Mouse (Mus musculus): Measurements from ENCODE around the gene Sec61a2. TPM values are rescaled to one million over a fixed set of nuclear protein-coding genes. Genes with fewer than 3 reads are reported as not detected.

Sec61a2 gene
- polyA plus RNA-seq, 1 experiment from 2014 or later: 80.4 TPM

GRCm38 (mm10) chr2:5930291-5931054 is 35.2 kb upstream of the Sec61a2 start:
- H3K9ac ChIP-seq: no peak overlapping the region
- H3K36me3 ChIP-seq (ENCODE audit: poor library complexity, severe bottlenecking): peaks cover 12% of the 10 kb centered on the region
- H3K27me3 ChIP-seq: no peaks in the 10 kb centered on the region
- no peak for ATAC-seq
- H3K4me2 ChIP-seq: no peak overlapping the region
- no peaks in the 10 kb centered on the region for H3K4me1 ChIP-seq
- H3K4me3 ChIP-seq: no peak overlapping the region
- no peak overlapping the region for H3K27ac ChIP-seq
- WGBS: 93% methylated on average over 18 of the region's 18 CpGs
- no peaks in the 10 kb centered on the region for H3K9me3 ChIP-seq (replicated peaks)

- no peak for ATAC-seq
- Histone ChIP-seq H3K27me3 (no peaks in the 10 kb centered on the region), H3K9me3 (replicated peaks) (no peaks in the 10 kb centered on the region), H3K4me3 (no peak overlapping the region), H3K9ac (no peak overlapping the region), H3K27ac (no peak overlapping the region), H3K4me2 (no peak overlapping the region), H3K36me3 (ENCODE audit: poor library complexity, severe bottlenecking) (peaks cover 12% of the 10 kb centered on the region), H3K4me1 (no peaks in the 10 kb centered on the region)
- WGBS: 95% methylated on average over 5 of the region's 5 CpGs
Observed at GRCm38 (mm10) chr2:5929793-5930192, 34.6 kb upstream of the Sec61a2 start.

GRCm38 (mm10) chr2:5927481-5927880 is 32.2 kb upstream of the Sec61a2 start:
- H3K9me3 ChIP-seq (replicated peaks): no peaks in the 10 kb centered on the region
- ATAC-seq: no peak
- H3K36me3 ChIP-seq (ENCODE audit: poor library complexity, severe bottlenecking): peaks cover 12% of the 10 kb centered on the region
- no peaks in the 10 kb centered on the region for H3K4me1 ChIP-seq
- no peak overlapping the region for H3K27ac ChIP-seq
- H3K27me3 ChIP-seq: no peaks in the 10 kb centered on the region
- over 99% methylated on average over 5 of the region's 5 CpGs for WGBS
- no peak overlapping the region for H3K4me3 ChIP-seq
- H3K9ac ChIP-seq: no peak overlapping the region
- H3K4me2 ChIP-seq: no peak overlapping the region

- Histone ChIP-seq H3K27me3 (no peaks in the 10 kb centered on the region), H3K4me3 (no peak overlapping the region), H3K36me3 (ENCODE audit: poor library complexity, severe bottlenecking) (peaks cover 17% of the 10 kb centered on the region), H3K9ac (no peak overlapping the region), H3K4me2 (no peak overlapping the region), H3K4me1 (no peaks in the 10 kb centered on the region), H3K9me3 (replicated peaks) (no peaks in the 10 kb centered on the region), H3K27ac (no peak overlapping the region)
- WGBS: 88% methylated on average over 9 of the region's 9 CpGs
- no peak for ATAC-seq
Observed at GRCm38 (mm10) chr2:5923786-5924185, 28.6 kb upstream of the Sec61a2 start.

- ATAC-seq: no peak
- WGBS: 97% methylated on average over 6 of the region's 6 CpGs
- H3K4me2 ChIP-seq: no peak overlapping the region
- no peaks in the 10 kb centered on the region for H3K9me3 ChIP-seq (replicated peaks)
- H3K4me3 ChIP-seq: no peak overlapping the region
- no peaks in the 10 kb centered on the region for H3K4me1 ChIP-seq
- no peak overlapping the region for H3K27ac ChIP-seq
- peaks cover 17% of the 10 kb centered on the region for H3K36me3 ChIP-seq (ENCODE audit: poor library complexity, severe bottlenecking)
- H3K9ac ChIP-seq: no peak overlapping the region
- H3K27me3 ChIP-seq: no peaks in the 10 kb centered on the region
Observed at GRCm38 (mm10) chr2:5922823-5923222, 27.6 kb upstream of the Sec61a2 start.

- 72% methylated on average over 16 of the region's 16 CpGs for WGBS
- ATAC-seq: peak; percentile 51; the same call in 1 of the 2 replicates
Observed at GRCm38 (mm10) chr2:5911282-5911965, 16.2 kb upstream of the Sec61a2 start.

GRCm38 (mm10) chr2:5906625-5907024 is 11.4 kb upstream of the Sec61a2 start:
- no peaks in the 10 kb centered on the region for H3K9me3 ChIP-seq (replicated peaks)
- H3K4me3 ChIP-seq: no peak overlapping the region
- 41% methylated on average over 3 of the region's 3 CpGs for WGBS
- H3K36me3 ChIP-seq (ENCODE audit: poor library complexity, severe bottlenecking): peaks cover 7% of the 10 kb centered on the region; the same call in 1 of the 2 replicates
- H3K4me2 ChIP-seq: no peak overlapping the region
- no peak overlapping the region; the same call in 1 of the 2 replicates for H3K27ac ChIP-seq
- ATAC-seq: 0 out of 2 replicates have a peak, but pooled peaks have one; percentile 27
- no peaks in the 10 kb centered on the region for H3K27me3 ChIP-seq
- H3K4me1 ChIP-seq: 0 out of 2 replicates have a peak, but pooled peaks cover 3% of the 10 kb centered on the region
- H3K9ac ChIP-seq: no peak overlapping the region

More at GRCm38 (mm10) chr2:5911282-5911965, 16.2 kb upstream of the Sec61a2 start:
- Histone ChIP-seq H3K27me3 (no peaks in the 10 kb centered on the region), H3K36me3 (ENCODE audit: poor library complexity, severe bottlenecking) (no peaks in the 10 kb centered on the region), H3K9me3 (replicated peaks) (no peaks in the 10 kb centered on the region), H3K9ac (no peak overlapping the region), H3K4me1 (0 out of 2 replicates have a peak, but pooled peaks cover 2% of the 10 kb centered on the region), H3K4me2 (no peak overlapping the region), H3K4me3 (no peak overlapping the region), H3K27ac (no peak overlapping the region; the same call in 1 of the 2 replicates)

- H3K9me3 ChIP-seq (replicated peaks): no peaks in the 10 kb centered on the region
- H3K9ac ChIP-seq: no peak overlapping the region
- H3K4me1 ChIP-seq: 0 out of 2 replicates have a peak, but pooled peaks cover 3% of the 10 kb centered on the region
- H3K27ac ChIP-seq: peak overlapping the region; percentile 53; the same call in 1 of the 2 replicates
- H3K4me2 ChIP-seq: no peak overlapping the region
- 40% methylated on average over 5 of the region's 5 CpGs for WGBS
- no peak overlapping the region for H3K4me3 ChIP-seq
- no peaks in the 10 kb centered on the region for H3K27me3 ChIP-seq
- H3K36me3 ChIP-seq (ENCODE audit: poor library complexity, severe bottlenecking): peaks cover 7% of the 10 kb centered on the region; the same call in 1 of the 2 replicates
- peak; percentile 68 for ATAC-seq
Observed at GRCm38 (mm10) chr2:5906092-5906491, 10.9 kb upstream of the Sec61a2 start.

GRCm38 (mm10) chr2:5900145-5900544 is 4.9 kb upstream of the Sec61a2 start:
- H3K27me3 ChIP-seq: no peaks in the 10 kb centered on the region
- no peak overlapping the region for H3K4me2 ChIP-seq
- H3K36me3 ChIP-seq (ENCODE audit: poor library complexity, severe bottlenecking): peaks cover 7% of the 10 kb centered on the region; the same call in 1 of the 2 replicates
- no peaks in the 10 kb centered on the region for H3K9me3 ChIP-seq (replicated peaks)
- 45% methylated on average over 5 of the region's 5 CpGs for WGBS
- no peak overlapping the region for H3K9ac ChIP-seq
- no peak overlapping the region for H3K27ac ChIP-seq
- no peak for ATAC-seq
- no peaks in the 10 kb centered on the region for H3K4me1 ChIP-seq
- H3K4me3 ChIP-seq: no peak overlapping the region

- no peak for ATAC-seq
- WGBS: 50% methylated on average over 11 of the region's 11 CpGs
- peak overlapping the region; percentile 68 for H3K4me2 ChIP-seq
- H3K4me1 ChIP-seq: peaks cover 12% of the 10 kb centered on the region
- no peaks in the 10 kb centered on the region for H3K9me3 ChIP-seq (replicated peaks)
- no peaks in the 10 kb centered on the region for H3K27me3 ChIP-seq
- H3K36me3 ChIP-seq (ENCODE audit: poor library complexity, severe bottlenecking): peaks cover 20% of the 10 kb centered on the region
- 0 out of 2 replicates have a peak overlapping the region, but pooled peaks have one; percentile 7 for H3K27ac ChIP-seq
- H3K4me3 ChIP-seq: peak overlapping the region; percentile 87
- peak overlapping the region; percentile 94 for H3K9ac ChIP-seq
Observed at GRCm38 (mm10) chr2:5894296-5894695, 936 bp downstream of the Sec61a2 start.

GRCm38 (mm10) chr2:5889412-5889811 is 5.8 kb downstream of the Sec61a2 start:
- Histone ChIP-seq H3K4me2 (no peak overlapping the region), H3K9me3 (replicated peaks) (no peaks in the 10 kb centered on the region), H3K9ac (no peak overlapping the region), H3K27me3 (no peaks in the 10 kb centered on the region), H3K27ac (no peak overlapping the region), H3K4me3 (no peak overlapping the region), H3K36me3 (ENCODE audit: poor library complexity, severe bottlenecking) (peaks cover 60% of the 10 kb centered on the region), H3K4me1 (peaks cover 11% of the 10 kb centered on the region)
- WGBS: 80% methylated on average over 2 of the region's 2 CpGs
- ATAC-seq: no peak

GRCm38 (mm10) chr2:5888865-5889264 is 6.4 kb downstream of the Sec61a2 start:
- 89% methylated on average over 5 of the region's 5 CpGs for WGBS
- ATAC-seq: no peak
- H3K27ac ChIP-seq: no peak overlapping the region
- H3K9me3 ChIP-seq (replicated peaks): no peaks in the 10 kb centered on the region
- H3K9ac ChIP-seq: no peak overlapping the region
- peaks cover 63% of the 10 kb centered on the region for H3K36me3 ChIP-seq (ENCODE audit: poor library complexity, severe bottlenecking)
- H3K27me3 ChIP-seq: no peaks in the 10 kb centered on the region
- no peak overlapping the region for H3K4me2 ChIP-seq
- H3K4me1 ChIP-seq: peaks cover 7% of the 10 kb centered on the region
- H3K4me3 ChIP-seq: no peak overlapping the region
